Mouse (Mus musculus): ENCODE measurements around the gene Mtus2. TPM values are rescaled to one million over a fixed set of nuclear protein-coding genes. Genes with fewer than 3 reads are reported as not detected.
A peak's percentile ranks its signal among the peaks of the same experiment; 100 is the strongest.
"Not testable (repeated sequence)": the region's sequence is repeated elsewhere in the genome, so short reads cannot be mapped to it uniquely, and the experiment has no call there.

Mtus2 gene
- polyA plus RNA-seq, 1 experiment from 2014 or later = 1.1 TPM

DNA sequence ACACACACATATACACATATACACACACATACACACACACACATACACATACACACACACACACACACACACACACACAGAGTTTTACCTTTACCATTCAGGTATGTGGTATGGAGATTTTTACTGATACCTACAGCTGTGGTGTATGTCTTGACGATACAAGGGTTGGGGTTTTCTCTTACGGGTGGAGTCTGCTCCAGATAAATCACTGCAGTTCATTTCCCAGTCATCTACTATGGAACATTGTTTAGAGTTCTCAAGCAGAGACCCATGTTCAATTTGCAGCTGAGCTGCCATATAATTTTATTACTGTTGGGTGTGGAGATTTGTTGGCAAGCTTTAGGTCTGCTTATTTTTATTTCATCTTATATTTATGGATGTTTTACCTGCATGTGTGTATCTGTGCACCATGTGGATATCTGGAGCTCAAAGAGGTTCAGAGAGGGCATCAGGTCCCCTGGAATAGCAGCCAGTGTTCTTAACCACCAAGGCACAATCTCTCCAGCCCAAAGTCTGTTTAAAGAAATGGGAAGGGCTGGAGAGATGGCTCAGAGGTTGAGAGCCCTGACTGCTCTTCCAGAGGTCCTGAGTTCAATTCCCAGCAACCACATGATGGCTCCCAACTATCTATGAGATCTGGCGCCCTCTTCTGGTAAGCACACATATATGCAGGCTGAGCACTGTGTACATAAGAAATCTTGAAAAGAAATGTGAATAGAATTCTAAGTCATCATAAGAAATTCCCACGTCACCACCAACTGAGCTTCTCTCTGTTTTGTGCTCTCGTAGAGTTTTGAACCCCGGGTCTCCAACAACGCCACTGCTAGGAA, 28.2 kb upstream of the Mtus2 start:
- 62% methylated on average over 7 of the region's 7 CpGs for WGBS (ENCODE audit: insufficient replicate concordance)
- Histone ChIP-seq H3K4me2 (no peak overlapping the region), H3K4me1 (no peaks in the 10 kb centered on the region), H3K36me3 (no peaks in the 10 kb centered on the region), H3K9ac (no peak overlapping the region), H3K27me3 (replicated peaks) (no peaks in the 10 kb centered on the region), H3K9me3 (replicated peaks) (no peaks in the 10 kb centered on the region), H3K27ac (no peak overlapping the region), H3K4me3 (no peak overlapping the region)
- no peak for ATAC-seq

DNA sequence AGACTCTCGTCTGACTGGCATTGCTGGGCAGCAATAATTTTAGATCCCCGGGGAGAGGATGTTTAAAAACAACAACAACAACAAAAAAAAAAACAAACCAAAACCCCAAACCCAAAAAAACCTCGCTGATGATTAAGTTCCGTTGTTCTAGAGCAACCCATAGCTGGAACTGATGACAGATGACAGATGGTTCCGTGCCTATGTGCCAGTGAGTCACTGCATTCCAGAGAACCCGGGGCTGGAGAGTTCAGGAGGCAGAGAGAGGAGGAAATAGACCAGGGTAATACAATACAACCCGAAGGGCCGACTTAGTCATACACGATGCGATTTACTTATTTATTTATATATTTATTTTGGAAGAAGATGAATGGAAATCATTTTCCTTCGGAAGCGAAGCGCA, 22.0 kb upstream of the Mtus2 start:
- H3K4me3 ChIP-seq = no peak overlapping the region
- H3K4me1 ChIP-seq = no peaks in the 10 kb centered on the region
- H3K4me2 ChIP-seq = no peak overlapping the region
- no peaks in the 10 kb centered on the region for H3K27me3 ChIP-seq (replicated peaks)
- H3K27ac ChIP-seq = no peak overlapping the region
- WGBS (ENCODE audit: insufficient replicate concordance) = 71% methylated on average over 13 of the region's 13 CpGs
- ATAC-seq = no peak
- no peaks in the 10 kb centered on the region for H3K36me3 ChIP-seq
- 0 out of 2 replicates have a peak, but pooled peaks cover 3% of the 10 kb centered on the region for H3K9me3 ChIP-seq (replicated peaks)
- H3K9ac ChIP-seq = no peak overlapping the region

DNA sequence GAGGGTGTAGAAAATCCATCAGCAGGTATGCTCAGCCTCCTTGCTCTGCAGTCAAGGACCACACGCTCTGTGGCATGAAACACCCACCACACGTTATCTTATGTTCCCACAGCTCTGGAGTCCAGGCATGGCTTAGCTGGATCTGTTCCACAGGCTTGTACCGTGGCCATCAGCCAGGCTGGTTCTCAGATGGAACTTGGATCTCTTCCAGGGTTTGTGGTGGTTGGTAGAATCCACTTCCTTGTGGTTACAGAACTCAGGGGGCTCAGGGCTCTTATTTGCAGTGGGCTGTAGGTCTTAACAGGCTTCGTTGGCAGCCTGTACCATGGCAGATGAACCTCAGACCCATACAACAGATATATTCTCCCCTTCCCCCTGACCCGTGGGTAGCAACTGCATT, 17.9 kb upstream of the Mtus2 start:
- 58% methylated on average over 5 of the region's 5 CpGs for WGBS (ENCODE audit: insufficient replicate concordance)
- H3K36me3 ChIP-seq = no peaks in the 10 kb centered on the region
- H3K4me3 ChIP-seq = no peak overlapping the region
- H3K4me2 ChIP-seq = no peak overlapping the region
- H3K27ac ChIP-seq = no peak overlapping the region
- no peak for ATAC-seq
- H3K27me3 ChIP-seq (replicated peaks) = no peaks in the 10 kb centered on the region
- no peak overlapping the region for H3K9ac ChIP-seq
- no peaks in the 10 kb centered on the region for H3K4me1 ChIP-seq
- H3K9me3 ChIP-seq (replicated peaks) = 0 out of 2 replicates have a peak, but pooled peaks cover 5% of the 10 kb centered on the region

DNA sequence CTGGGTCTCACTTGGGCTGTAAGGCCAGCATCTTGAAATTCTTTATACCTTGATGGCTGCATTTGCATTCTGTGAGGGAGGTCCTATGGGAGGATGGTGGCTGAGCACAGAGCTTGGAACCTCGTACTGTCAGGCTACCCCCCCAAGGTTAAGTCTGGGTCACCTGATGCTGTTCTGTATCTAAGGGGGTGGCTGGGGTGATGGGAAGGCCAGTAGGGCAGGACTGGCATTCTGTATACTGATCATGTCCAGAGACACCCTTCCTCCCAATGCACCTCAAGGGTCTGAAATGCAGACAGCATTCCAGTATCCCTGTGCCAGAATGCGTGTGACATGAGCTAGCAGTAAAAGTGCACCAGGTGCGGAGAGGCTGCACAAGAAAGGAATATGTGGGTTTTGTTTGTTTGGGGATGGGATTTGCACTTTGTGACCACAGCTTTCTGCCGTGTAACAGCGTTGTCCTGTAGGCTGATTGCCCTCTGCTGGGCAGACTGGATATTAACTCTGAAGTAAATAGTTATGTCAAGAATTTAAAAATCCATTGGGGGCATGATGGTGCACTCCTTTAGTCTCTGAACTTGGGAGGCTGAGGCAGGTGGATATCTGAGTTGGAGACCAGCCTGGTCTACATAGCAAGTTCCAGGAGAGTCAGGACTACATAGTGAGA, 12.0 kb upstream of the Mtus2 start:
- H3K27me3 ChIP-seq (replicated peaks) = no peaks in the 10 kb centered on the region
- H3K9ac ChIP-seq = no peak overlapping the region
- ATAC-seq = no peak
- H3K4me2 ChIP-seq = no peak overlapping the region
- no peak overlapping the region for H3K4me3 ChIP-seq
- no peaks in the 10 kb centered on the region for H3K36me3 ChIP-seq
- no peaks in the 10 kb centered on the region for H3K4me1 ChIP-seq
- 21% methylated on average over 5 of the region's 5 CpGs for WGBS (ENCODE audit: insufficient replicate concordance)
- no peak overlapping the region for H3K27ac ChIP-seq
- H3K9me3 ChIP-seq (replicated peaks) = 0 out of 2 replicates have a peak, but pooled peaks cover 2% of the 10 kb centered on the region

DNA sequence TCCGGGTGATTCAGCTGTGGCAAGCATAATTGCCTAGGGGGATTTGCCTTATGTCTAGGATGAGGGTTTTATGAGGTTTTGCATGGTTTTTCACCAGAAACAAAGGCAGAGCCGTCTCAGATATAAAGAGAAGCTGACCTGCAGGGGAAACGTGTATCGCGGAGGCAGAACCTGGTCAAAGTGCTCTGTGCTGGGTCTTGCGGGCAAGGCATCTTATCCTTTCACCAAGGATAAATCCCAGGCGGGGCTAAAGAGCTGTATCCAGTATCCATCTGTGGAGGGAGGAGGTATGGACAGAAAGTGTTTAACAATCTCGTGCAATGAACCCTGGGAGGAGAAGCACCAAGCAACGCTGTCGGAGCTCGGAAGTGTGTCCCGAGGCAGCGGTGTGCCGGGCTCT, 7.2 kb upstream of the Mtus2 start:
- Histone ChIP-seq H3K36me3 (no peaks in the 10 kb centered on the region), H3K9ac (no peak overlapping the region), H3K27ac (no peak overlapping the region), H3K4me1 (no peaks in the 10 kb centered on the region), H3K4me2 (no peak overlapping the region), H3K4me3 (no peak overlapping the region), H3K27me3 (replicated peaks) (peaks cover 6% of the 10 kb centered on the region; the same call in 1 of the 2 replicates), H3K9me3 (replicated peaks) (no peaks in the 10 kb centered on the region)
- no peak for ATAC-seq
- 74% methylated on average over 14 of the region's 14 CpGs for WGBS (ENCODE audit: insufficient replicate concordance)

DNA sequence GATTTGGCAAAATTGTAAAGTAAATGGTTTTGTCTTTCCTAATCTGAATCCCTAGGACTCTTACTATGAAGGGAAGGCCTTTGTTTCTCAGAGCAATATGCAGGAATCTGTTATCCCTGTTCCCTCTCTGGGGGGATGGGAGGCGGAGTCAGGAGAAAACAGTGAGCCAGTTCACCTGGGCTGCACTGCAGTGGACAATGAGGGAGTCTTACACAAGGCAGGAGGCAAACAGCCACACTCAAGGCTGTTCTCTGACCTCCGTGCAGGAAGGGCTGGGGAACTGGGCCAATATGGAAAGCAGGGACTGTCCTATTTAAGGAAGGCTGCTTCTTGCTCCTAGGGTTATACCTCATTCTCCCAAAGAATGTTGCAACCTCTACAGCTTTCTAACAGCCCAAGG, 5.4 kb upstream of the Mtus2 start:
- no peak overlapping the region for H3K4me2 ChIP-seq
- no peaks in the 10 kb centered on the region for H3K36me3 ChIP-seq
- no peak overlapping the region for H3K9ac ChIP-seq
- no peak for ATAC-seq
- no peaks in the 10 kb centered on the region for H3K9me3 ChIP-seq (replicated peaks)
- no peak overlapping the region for H3K4me3 ChIP-seq
- 31% methylated on average over 2 of the region's 2 CpGs for WGBS (ENCODE audit: insufficient replicate concordance)
- H3K27ac ChIP-seq = no peak overlapping the region
- H3K27me3 ChIP-seq (replicated peaks) = peaks cover 25% of the 10 kb centered on the region
- H3K4me1 ChIP-seq = no peaks in the 10 kb centered on the region

DNA sequence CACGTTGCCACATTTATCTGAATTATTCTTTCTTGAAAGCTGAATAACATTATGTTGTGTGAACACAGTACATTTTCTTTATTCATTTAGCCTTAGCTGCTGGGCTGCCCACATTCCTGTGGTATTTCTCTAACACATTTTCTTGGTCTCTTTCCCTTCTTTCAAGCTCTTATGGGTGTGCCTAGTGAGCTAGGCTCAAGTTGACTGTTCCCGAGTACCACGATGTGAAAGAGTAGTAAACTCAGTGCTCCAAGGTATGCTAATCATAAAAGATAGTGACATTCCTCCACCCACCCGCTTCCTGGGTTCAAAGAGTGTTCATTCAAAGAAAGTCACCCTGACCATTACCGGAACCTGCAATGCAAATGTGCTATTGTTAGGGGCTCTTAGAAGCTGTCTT, 3.9 kb upstream of the Mtus2 start:
- H3K9ac ChIP-seq = not testable (repeated sequence)

DNA sequence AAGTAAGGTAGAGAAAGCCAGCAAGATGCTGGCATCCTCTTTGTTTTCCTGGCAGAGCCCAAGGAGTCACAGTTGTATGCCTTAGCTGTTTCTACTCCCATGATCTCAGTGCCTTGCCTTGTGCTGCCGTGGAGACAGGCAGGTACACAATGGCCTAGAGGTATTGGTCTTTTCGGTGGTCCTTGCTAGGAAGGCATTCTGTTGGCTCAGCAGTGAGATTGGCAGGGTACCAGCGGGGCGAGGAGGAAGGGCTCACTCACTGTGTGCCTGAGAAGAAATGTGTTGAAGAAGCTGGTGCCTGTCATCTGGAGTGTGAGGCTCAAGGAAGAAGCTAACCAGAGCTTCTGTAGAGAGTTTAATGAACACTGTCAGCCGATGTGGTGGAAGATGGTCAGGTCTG, 1.4 kb upstream of the Mtus2 start:
- no peak overlapping the region for H3K4me3 ChIP-seq
- 39% methylated on average over 5 of the region's 5 CpGs for WGBS (ENCODE audit: insufficient replicate concordance)

More for the DNA sequence above, 3.9 kb upstream of the Mtus2 start:
- not testable (repeated sequence) for H3K4me2 ChIP-seq; H3K27ac ChIP-seq; H3K4me3 ChIP-seq; H3K4me1 ChIP-seq; ATAC-seq; H3K36me3 ChIP-seq; H3K9me3 ChIP-seq (replicated peaks)
- WGBS (ENCODE audit: insufficient replicate concordance) = 64% methylated on average over 5 of the region's 5 CpGs
- peaks cover 39% of the 10 kb centered on the region for H3K27me3 ChIP-seq (replicated peaks)

DNA sequence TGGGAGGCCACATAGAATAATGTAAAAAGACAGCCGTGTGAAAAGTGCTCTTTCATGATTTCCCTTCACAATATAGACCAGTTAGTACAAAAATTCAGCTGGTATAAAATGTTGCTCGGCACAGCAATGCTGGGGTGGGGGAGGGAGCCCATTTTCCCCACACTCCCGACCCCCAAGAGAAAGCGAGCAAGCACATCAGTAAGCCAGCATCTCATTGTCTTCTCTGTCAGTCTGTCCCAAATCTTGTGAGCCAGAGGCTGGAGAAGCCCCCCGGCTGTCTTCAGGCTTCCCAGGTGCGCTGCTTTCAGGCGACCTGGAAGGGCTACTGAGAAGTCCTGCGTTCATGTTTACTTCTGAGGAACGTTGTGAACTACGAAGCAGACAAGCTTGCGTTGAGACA, 699 bp upstream of the Mtus2 start:
- no peak overlapping the region for H3K9ac ChIP-seq
- H3K4me2 ChIP-seq = no peak overlapping the region
- H3K4me3 ChIP-seq = no peak overlapping the region
- no peaks in the 10 kb centered on the region for H3K36me3 ChIP-seq
- no peak for ATAC-seq
- peaks cover 51% of the 10 kb centered on the region for H3K27me3 ChIP-seq (replicated peaks)
- H3K27ac ChIP-seq = no peak overlapping the region
- no peaks in the 10 kb centered on the region for H3K9me3 ChIP-seq (replicated peaks)
- H3K4me1 ChIP-seq = peaks cover 9% of the 10 kb centered on the region; the same call in 1 of the 2 replicates
- 4% methylated on average over 11 of the region's 11 CpGs for WGBS (ENCODE audit: insufficient replicate concordance)

More for the DNA sequence above, 1.4 kb upstream of the Mtus2 start:
- Histone ChIP-seq H3K27ac (no peak overlapping the region), H3K36me3 (no peaks in the 10 kb centered on the region), H3K9me3 (replicated peaks) (no peaks in the 10 kb centered on the region), H3K4me2 (no peak overlapping the region), H3K27me3 (replicated peaks) (peaks cover 51% of the 10 kb centered on the region), H3K9ac (no peak overlapping the region), H3K4me1 (peaks cover 9% of the 10 kb centered on the region; the same call in 1 of the 2 replicates)
- ATAC-seq = no peak

DNA sequence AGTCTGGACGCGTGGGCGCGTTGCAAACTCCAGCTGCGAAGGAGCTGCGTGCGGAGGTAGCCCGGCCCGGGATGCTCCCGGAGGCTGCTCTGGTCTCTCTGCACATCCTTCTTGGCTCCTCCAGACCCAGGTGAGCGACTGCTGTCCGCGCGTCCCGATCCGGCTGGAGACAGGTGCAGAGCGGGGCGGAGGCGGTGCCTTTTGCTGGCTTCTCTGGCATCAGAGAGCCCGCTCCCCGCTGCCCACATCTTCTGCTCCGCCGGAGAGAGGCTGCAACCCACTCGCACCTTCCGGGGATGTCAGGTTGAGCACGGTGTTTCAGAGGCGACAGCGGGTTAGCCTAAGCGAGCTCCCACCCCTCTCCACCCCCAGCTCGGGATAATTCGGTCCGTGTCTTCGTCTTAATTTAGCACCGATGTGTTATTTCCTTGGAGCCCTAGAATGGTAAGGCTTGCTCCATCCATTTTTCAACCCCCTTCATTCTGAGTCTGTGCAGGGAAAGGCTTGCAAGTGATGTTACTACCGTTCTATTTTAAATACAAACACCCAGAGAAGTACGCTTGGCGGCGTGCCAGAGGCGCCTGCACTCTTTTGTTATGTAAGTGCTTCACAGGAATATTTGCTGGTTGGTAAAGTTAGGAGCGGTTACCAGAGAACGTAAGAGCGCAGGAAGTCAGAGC, 612 bp downstream of the Mtus2 start:
- Histone ChIP-seq H3K9ac (no peak overlapping the region), H3K27me3 (replicated peaks) (peaks cover 51% of the 10 kb centered on the region), H3K4me1 (peaks cover 9% of the 10 kb centered on the region; the same call in 1 of the 2 replicates), H3K27ac (no peak overlapping the region), H3K4me3 (peak overlapping the region; percentile 45), H3K36me3 (no peaks in the 10 kb centered on the region), H3K9me3 (replicated peaks) (no peaks in the 10 kb centered on the region), H3K4me2 (peak overlapping the region; percentile 72)
- 5% methylated on average over 42 of the region's 42 CpGs for WGBS (ENCODE audit: insufficient replicate concordance)
- 0 out of 2 replicates have a peak, but pooled peaks have one; percentile 13 for ATAC-seq

DNA sequence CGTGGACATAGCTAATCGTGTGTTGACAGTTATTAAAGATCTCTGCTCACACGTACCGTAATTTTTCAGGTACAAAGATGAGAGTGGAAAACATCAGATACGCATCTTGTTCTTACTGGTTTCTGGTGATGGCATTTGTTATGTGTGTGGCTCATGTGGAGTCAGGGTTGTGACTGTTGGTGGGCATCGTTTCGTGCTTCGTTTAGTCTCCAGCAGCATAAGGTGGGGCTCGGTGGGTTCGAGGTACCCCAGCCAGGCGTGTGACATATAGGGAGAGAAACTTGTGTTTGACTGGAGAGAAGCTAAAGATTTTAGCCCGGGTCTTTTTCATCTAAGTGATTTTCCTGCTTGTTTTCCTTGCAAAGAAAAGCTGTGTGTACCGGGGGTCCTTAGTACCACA, 1.4 kb downstream of the Mtus2 start:
- H3K9me3 ChIP-seq (replicated peaks) = no peaks in the 10 kb centered on the region
- H3K27ac ChIP-seq = no peak overlapping the region
- no peak overlapping the region for H3K4me2 ChIP-seq
- WGBS (ENCODE audit: insufficient replicate concordance) = 41% methylated on average over 13 of the region's 13 CpGs
- ATAC-seq = no peak
- H3K4me3 ChIP-seq = no peak overlapping the region
- no peaks in the 10 kb centered on the region for H3K36me3 ChIP-seq
- H3K27me3 ChIP-seq (replicated peaks) = peaks cover 51% of the 10 kb centered on the region
- no peak overlapping the region for H3K9ac ChIP-seq
- peaks cover 9% of the 10 kb centered on the region; the same call in 1 of the 2 replicates for H3K4me1 ChIP-seq

DNA sequence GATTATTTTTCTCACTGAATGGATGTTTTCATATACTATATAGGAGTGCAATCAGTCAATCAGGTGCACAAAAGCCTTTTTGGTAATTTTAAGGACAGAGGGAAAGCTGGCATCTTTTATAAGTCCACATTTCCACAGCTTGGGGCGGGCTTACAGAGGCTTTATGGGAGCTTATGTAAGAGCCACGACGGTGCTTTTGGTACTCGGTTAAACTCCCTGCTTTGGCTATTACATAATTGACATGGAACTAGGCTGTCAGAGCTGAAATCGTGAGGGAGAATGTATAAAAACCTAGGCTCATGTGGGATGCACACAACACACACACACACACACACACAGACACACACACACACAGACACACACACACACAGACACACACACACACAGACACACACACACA, 2.0 kb downstream of the Mtus2 start:
- peaks cover 9% of the 10 kb centered on the region; the same call in 1 of the 2 replicates for H3K4me1 ChIP-seq
- no peak overlapping the region for H3K27ac ChIP-seq
- no peak overlapping the region for H3K4me2 ChIP-seq
- H3K36me3 ChIP-seq = no peaks in the 10 kb centered on the region
- WGBS (ENCODE audit: insufficient replicate concordance) = 34% methylated on average over 5 of the region's 5 CpGs
- no peaks in the 10 kb centered on the region for H3K9me3 ChIP-seq (replicated peaks)
- no peak overlapping the region for H3K4me3 ChIP-seq
- no peak overlapping the region for H3K9ac ChIP-seq
- peaks cover 51% of the 10 kb centered on the region for H3K27me3 ChIP-seq (replicated peaks)
- ATAC-seq = no peak
